Mouse (Mus musculus): Measurements from ENCODE around the gene Eif3d. TPM values are rescaled to one million over a fixed set of nuclear protein-coding genes. Genes with fewer than 3 reads are reported as not detected.

Gene Eif3d
- total and polyA plus RNA-seq, 3 experiments: 521 to 738 (median 619) TPM

GRCm38 (mm10) chr15:77949061-77949460 lies 21.6 kb downstream of the Eif3d start:
- no peak for DNase-seq (ENCODE audit: low read depth, low spot score)
- no peak for TF ChIP-seq MAFK (IDR thresholded peaks at IDR 0.05; ENCODE audit: borderline replicate concordance, low read depth, low read length)
- TF ChIP-seq ZMIZ1 (IDR thresholded peaks at IDR 0.05; ENCODE audit: low read depth, low read length): no peak
- no peak for TF ChIP-seq ZC3H11A (IDR thresholded peaks at IDR 0.05; ENCODE audit: low read depth, low read length)
- TF ChIP-seq TAL1 (IDR thresholded peaks at IDR 0.05; ENCODE audit: low read length): no peak
- no peak for TF ChIP-seq CHD1 (IDR thresholded peaks at IDR 0.05; ENCODE audit: low read depth, low read length)
- TF ChIP-seq MYB (IDR thresholded peaks at IDR 0.05; ENCODE audit: low read depth, low read length): no peak
- TF ChIP-seq KAT2A (conservative IDR thresholded peaks at IDR 0.05; ENCODE audit: low read depth, low read length): no peak
- no peak for TF ChIP-seq TCF12 (IDR thresholded peaks at IDR 0.05; ENCODE audit: low read depth, low read length)
- no peak for TF ChIP-seq USF2 (IDR thresholded peaks at IDR 0.05; ENCODE audit: borderline replicate concordance in 1 of 2, insufficient read depth in 1 of 2, low read depth in 1 of 2, low read length in 2 of 2)
- TF ChIP-seq CHD2 (IDR thresholded peaks at IDR 0.05; ENCODE audit: low read length): no peak
- TF ChIP-seq GATA1 (IDR thresholded peaks at IDR 0.05; ENCODE audit: low read depth, low read length): no peak
- TF ChIP-seq POLR2A (IDR thresholded peaks at IDR 0.05; ENCODE audit: control insufficient read depth in 1 of 2, insufficient read depth in 1 of 2, low read depth in 1 of 2, low read length in 2 of 2, poor library complexity in 1 of 2): no peak
- no peak for TF ChIP-seq UBTF (IDR thresholded peaks at IDR 0.05; ENCODE audit: borderline replicate concordance, insufficient read depth, low read depth, low read length)
- no peak for TF ChIP-seq HCFC1 (IDR thresholded peaks at IDR 0.05; ENCODE audit: low read depth, low read length)
- TF ChIP-seq NRF1 (IDR thresholded peaks at IDR 0.05; ENCODE audit: insufficient read depth, low read depth, low read length, poor library complexity, severe bottlenecking): no peak
- no peak for TF ChIP-seq SIN3A (IDR thresholded peaks at IDR 0.05; ENCODE audit: low read length)
- no peak for TF ChIP-seq TBP (IDR thresholded peaks at IDR 0.05; ENCODE audit: low read depth, low read length)
- no peak for TF ChIP-seq MAX (IDR thresholded peaks at IDR 0.05; ENCODE audit: low read length)
- TF ChIP-seq NELFE (IDR thresholded peaks at IDR 0.05; ENCODE audit: low read depth, low read length): no peak
- no peak for TF ChIP-seq MXI1 (IDR thresholded peaks at IDR 0.05; ENCODE audit: low read depth, low read length)
- no peaks in the 10 kb centered on the region for H3K9me3 ChIP-seq (replicated peaks; ENCODE audit: insufficient read depth, low read length)
- H3K4me3 ChIP-seq (ENCODE audit: control insufficient read depth in 1 of 2, insufficient read depth in 1 of 2, low read depth in 2 of 2, low read length in 2 of 2): no peak overlapping the region
- no peaks in the 10 kb centered on the region for H3K27me3 ChIP-seq (ENCODE audit: control insufficient read depth in 1 of 2, insufficient read depth in 2 of 2, low read length in 2 of 2)
- H3K36me3 ChIP-seq (ENCODE audit: control insufficient read depth in 1 of 2, insufficient read depth in 2 of 2, low read length in 2 of 2): peaks cover 0 to 3% of the 10 kb centered on the region in 2 experiments; a peak in 2 of 4 replicates
- H3K27ac ChIP-seq (ENCODE audit: control insufficient read depth, low read depth, low read length): no peak overlapping the region
- no peaks in the 10 kb centered on the region for H3K79me2 ChIP-seq (ENCODE audit: control insufficient read depth, insufficient read depth, low read length, poor library complexity)
- H3K9ac ChIP-seq (ENCODE audit: control insufficient read depth, low read depth, low read length, poor library complexity, severe bottlenecking): no peak overlapping the region
- H3K4me1 ChIP-seq (ENCODE audit: control insufficient read depth in 1 of 2, insufficient read depth in 2 of 2, low read length in 2 of 2): peaks cover 0 to 7% of the 10 kb centered on the region in 2 experiments; a peak in 3 of 4 replicates

- Histone ChIP-seq H3K27me3 (ENCODE audit: control insufficient read depth in 1 of 2, insufficient read depth in 2 of 2, low read length in 2 of 2) (no peaks in the 10 kb centered on the region), H3K36me3 (ENCODE audit: control insufficient read depth in 1 of 2, insufficient read depth in 2 of 2, low read length in 2 of 2) (peaks cover 0 to 3% of the 10 kb centered on the region in 2 experiments; a peak in 2 of 4 replicates), H3K27ac (ENCODE audit: control insufficient read depth, low read depth, low read length) (no peak overlapping the region), H3K9ac (ENCODE audit: control insufficient read depth, low read depth, low read length, poor library complexity, severe bottlenecking) (no peak overlapping the region), H3K4me1 (ENCODE audit: control insufficient read depth in 1 of 2, insufficient read depth in 2 of 2, low read length in 2 of 2) (peaks cover 0 to 7% of the 10 kb centered on the region in 2 experiments; a peak in 3 of 4 replicates), H3K79me2 (ENCODE audit: control insufficient read depth, insufficient read depth, low read length, poor library complexity) (no peaks in the 10 kb centered on the region), H3K4me3 (ENCODE audit: control insufficient read depth in 1 of 2, insufficient read depth in 1 of 2, low read depth in 2 of 2, low read length in 2 of 2) (no peak overlapping the region), H3K9me3 (replicated peaks; ENCODE audit: insufficient read depth, low read length) (no peaks in the 10 kb centered on the region)
- TF ChIP-seq EP300 (IDR thresholded peaks at IDR 0.05; ENCODE audit: low read depth in 1 of 2, low read length in 2 of 2) (0 out of 4 replicates have a peak, but pooled peaks of 1 of the 2 experiments have one; percentile 19), ZC3H11A (IDR thresholded peaks at IDR 0.05; ENCODE audit: low read depth, low read length) (no peak)
- peak; percentile 69 for DNase-seq (ENCODE audit: low read depth, low spot score)
Observed at GRCm38 (mm10) chr15:77945711-77946110, 24.9 kb downstream of the Eif3d start.

Measured in MEL (cell line).